Mouse (Mus musculus): ENCODE measurements around the gene Gm20837.
"Not testable (repeated sequence)": the region's sequence is repeated elsewhere in the genome, so short reads cannot be mapped to it uniquely, and the experiment has no call there.

The Gm20837 gene

GRCm38 (mm10) chrY:90400948-90401347 is at the start of gene Gm20837:
Gm20837 (plus strand) TSS chrY:90401248.
- DNase-seq: not testable (repeated sequence)
